Mouse (Mus musculus): ENCODE measurements around the gene Cirbp.

DNA sequence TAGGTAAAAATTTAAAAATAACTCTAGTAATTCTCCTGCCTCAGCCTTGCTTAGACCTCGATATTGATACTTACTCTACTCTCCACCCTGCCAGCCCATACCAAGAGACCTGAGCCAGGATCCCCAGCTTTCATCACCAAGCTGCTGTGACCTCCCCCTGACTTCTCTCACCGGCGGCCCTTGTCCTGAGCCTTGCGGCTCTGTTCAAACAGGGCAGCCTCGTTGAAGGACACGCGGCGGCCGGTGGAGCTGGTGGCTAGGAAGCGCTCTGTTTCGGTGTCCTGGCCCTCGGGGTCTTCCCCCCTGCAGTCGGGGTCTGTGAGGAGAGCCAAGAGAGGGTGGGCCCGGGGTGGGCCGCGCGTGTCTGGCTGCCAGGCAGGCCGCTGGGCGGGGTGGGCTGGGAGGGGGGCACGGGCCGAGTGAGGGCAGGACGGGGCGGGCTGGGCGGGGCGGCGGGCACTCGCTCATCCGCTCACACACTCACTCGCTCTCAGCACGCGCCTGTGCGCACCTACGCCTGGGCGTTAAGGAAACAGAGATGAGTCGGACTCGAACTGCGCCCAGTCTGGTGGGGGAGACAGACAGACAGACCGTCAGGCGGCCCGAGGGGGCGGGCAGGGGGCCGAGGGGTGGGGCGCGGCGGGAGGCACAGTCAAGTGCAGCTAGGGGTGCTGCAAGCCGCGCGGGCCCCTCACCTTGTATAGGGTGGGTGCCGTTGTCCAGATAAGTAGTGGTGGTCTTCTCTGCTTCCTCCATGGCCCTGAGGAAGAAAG, 29.4 kb upstream of the Cirbp start:
- no peak for TF ChIP-seq MAFK (IDR thresholded peaks at IDR 0.05; ENCODE audit: insufficient read depth, low read depth, low read length)
- no peak for TF ChIP-seq HCFC1 (IDR thresholded peaks at IDR 0.05; ENCODE audit: borderline replicate concordance, insufficient read depth, low read length)
- TF ChIP-seq ZNF384 (IDR thresholded peaks at IDR 0.05; ENCODE audit: low read depth, low read length) = no peak

Measured in ES-E14 (cell line).